ENCODE assay signal across 12 mouse cellular contexts in genomic region chr7:107504761-107505712, GRCm38 (mm10).
DNase-seq lines count a peak whose midpoint lies in the region; ATAC-seq and TF ChIP-seq lines count a peak whose summit lies in the region.
"Had no signal": no experiment of that assay in that cellular context is flagged by ENCODE, and none has a peak within 500 bp of the region (broad histone marks: within the 10 kb centered on the region; RNA-seq: fewer than 3 reads in every experiment).

No protein-coding gene starts in this region.

- H3K4me3 ChIP-seq in hindbrain, embryonic 15.5 days, result no peak overlapping the region
- no peak overlapping the region for H3K4me3 ChIP-seq in thymus, adult 2 months (ENCODE audit: control insufficient read depth, insufficient read depth, low read length)
- H3K4me3 ChIP-seq: gastrocnemius, adult 2 months had no signal

- no peaks in the 10 kb centered on the region for H3K36me3 ChIP-seq in hindbrain, embryonic 15.5 days
- H3K36me3 ChIP-seq in thymus, adult 2 months (ENCODE audit: control insufficient read depth, insufficient read depth, low read length), result no peaks in the 10 kb centered on the region

- no peaks in the 10 kb centered on the region for H3K27me3 ChIP-seq in hindbrain, embryonic 15.5 days
- no peaks in the 10 kb centered on the region for H3K27me3 ChIP-seq in thymus, adult 2 months (ENCODE audit: control insufficient read depth, insufficient read depth, low read length)
- H3K27me3 ChIP-seq: CH12.LX had no signal

- no peak for TF ChIP-seq POLR2A in thymus, adult 2 months (IDR thresholded peaks at IDR 0.05; ENCODE audit: control insufficient read depth, extremely low read depth, insufficient read depth, low read length, poor library complexity)

- peaks cover 11% of the 10 kb centered on the region; the same call in 1 of the 2 replicates for H3K4me1 ChIP-seq in hindbrain, embryonic 15.5 days (replicated peaks)
- H3K4me1 ChIP-seq in thymus, adult 2 months (replicated peaks; ENCODE audit: control insufficient read depth, insufficient read depth, low read length), result no peaks in the 10 kb centered on the region

- TF ChIP-seq CTCF in thymus, adult 2 months (IDR thresholded peaks at IDR 0.05; ENCODE audit: borderline replicate concordance, control insufficient read depth, extremely low read depth, insufficient read depth, low read length, poor library complexity), result no peak

- ATAC-seq in hindbrain, embryonic 15.5 days (ENCODE audit: low FRiP score, low read depth), result peak; percentile 67; the same call in 1 of the 2 replicates

- peak overlapping the region; percentile 56; the same call in 1 of the 2 replicates for H3K27ac ChIP-seq in hindbrain, embryonic 15.5 days (replicated peaks)
- no peak overlapping the region for H3K27ac ChIP-seq in thymus, adult 2 months (ENCODE audit: control insufficient read depth, insufficient read depth, low read length)
- H3K27ac ChIP-seq: gastrocnemius, adult 2 months had no signal

- H3K4me2 ChIP-seq in hindbrain, embryonic 15.5 days, result no peak overlapping the region

- DNase-seq in layer of hippocampus, adult 11-12 months (ENCODE audit: low spot score), result peak; percentile 20
- DNase-seq in layer of hippocampus, postnatal 10 days (ENCODE audit: low spot score in 2 of 2), result no peak
- peak; percentile 8 for DNase-seq in right cerebral cortex, postnatal 14 days
- no peak for DNase-seq in right cerebral cortex, postnatal 4 days
- no peak for DNase-seq in thymus, postnatal 4 days
- DNase-seq in thymus, adult 2 months, result no peak
- DNase-seq: gastrocnemius, adult 2 months; kidney, adult 2 months; lung, adult 2 months; thymus, postnatal 36 days had no signal

- H3K9ac ChIP-seq in hindbrain, embryonic 15.5 days, result no peak overlapping the region

- WGBS in hindbrain, embryonic 15.5 days, result 36% methylated on average over 5 of the region's 5 CpGs
- WGBS in thymus, adult 2 months, result 71% methylated on average over 5 of the region's 5 CpGs

- no peaks in the 10 kb centered on the region for H3K9me3 ChIP-seq in hindbrain, embryonic 15.5 days

Comparison
In these comparisons a context has a peak if more than half of its experiments do, and no peak if none do; other contexts are left out.
1. DNase-seq: peak in layer of hippocampus, adult 11-12 months (single experiment) and right cerebral cortex, postnatal 14 days (single experiment); none in layer of hippocampus, postnatal 10 days (0 of 2), right cerebral cortex, postnatal 4 days (single experiment), thymus, postnatal 4 days (single experiment) and thymus, adult 2 months (single experiment).